Mouse (Mus musculus) kidney, adult 2 months (tissue): ENCODE measurements around the gene Naa35.

Experiments used
- CTCF ChIP-seq: fragments of 200-500 bp; conservative IDR thresholded peaks from 2 replicates; pipeline ENCODE4 v1.5.1; 2011; ENCODE audit warnings: low read depth, mild to moderate bottlenecking, control low read depth, low read length, moderate library complexity, mixed read lengths; ENCODE audit not compliant: insufficient read depth, insufficient read length
- POLR2A ChIP-seq: fragments of 200-500 bp; IDR thresholded peaks from one replicate; pipeline ENCODE4 v1.6.1; 2011; ENCODE audit warnings: low read depth, low read length, control low read depth

DNA sequence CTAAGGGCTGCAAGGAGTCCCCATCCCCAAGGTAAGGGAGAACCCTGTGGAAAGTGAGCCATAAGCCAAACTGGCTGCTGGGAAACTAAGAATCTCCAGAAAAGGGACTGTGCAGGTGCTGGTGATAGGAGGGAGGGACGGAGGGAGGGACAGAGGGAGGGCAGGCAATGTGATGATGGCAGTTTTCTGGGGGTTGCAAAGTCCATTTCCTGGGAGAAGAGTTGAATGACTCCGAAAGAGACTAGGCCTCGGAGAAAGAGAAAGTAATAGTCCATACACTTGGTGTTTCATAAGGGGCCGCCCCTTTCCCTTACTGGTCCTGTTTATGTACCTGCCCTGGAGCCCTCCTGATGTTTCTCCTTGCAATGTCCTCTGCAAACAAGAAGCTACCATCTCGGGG lies 69.4 kb downstream of the Naa35 start:
- no peak for TF ChIP-seq POLR2A
- no peak for TF ChIP-seq CTCF
